Mouse (Mus musculus): ENCODE data around the gene Elovl2.
"Not testable (repeated sequence)": the region's sequence is repeated elsewhere in the genome, so short reads cannot be mapped to it uniquely, and the experiment has no call there.

Gene Elovl2

GRCm38 (mm10) chr13:41235181-41235580 lies 15.0 kb upstream of the Elovl2 start:
- no peak for DNase-seq (ENCODE audit: low spot score in 2 of 2)

- DNase-seq (ENCODE audit: low spot score in 2 of 2) = no peak
These were observed 13.0 kb upstream of the Elovl2 start for GRCm38 (mm10) chr13:41233241-41233640.

- DNase-seq (ENCODE audit: low spot score in 2 of 2) = no peak
These were observed 12.0 kb upstream of the Elovl2 start for GRCm38 (mm10) chr13:41232209-41232608.

GRCm38 (mm10) chr13:41231389-41231983 lies 11.3 kb upstream of the Elovl2 start:
- no peak for DNase-seq (ENCODE audit: low spot score in 2 of 2)

- no peak for DNase-seq (ENCODE audit: low spot score in 2 of 2)
These were observed 10.1 kb upstream of the Elovl2 start for GRCm38 (mm10) chr13:41230256-41230655.

- no peak for DNase-seq (ENCODE audit: low spot score in 2 of 2)
These were observed 7.9 kb upstream of the Elovl2 start for GRCm38 (mm10) chr13:41228060-41228459.

GRCm38 (mm10) chr13:41226513-41226912 lies 6.3 kb upstream of the Elovl2 start:
- no peak for DNase-seq (ENCODE audit: low spot score in 2 of 2)

GRCm38 (mm10) chr13:41219687-41220303 lies 410 bp downstream of the Elovl2 start:
- DNase-seq (ENCODE audit: low spot score in 2 of 2) = peak; percentile 5 to 21

GRCm38 (mm10) chr13:41219056-41219455 lies 1.1 kb downstream of the Elovl2 start:
- DNase-seq (ENCODE audit: low spot score in 2 of 2) = no peak

- no peak for DNase-seq (ENCODE audit: low spot score in 2 of 2)
These were observed 4.0 kb downstream of the Elovl2 start for GRCm38 (mm10) chr13:41216236-41216635.

- DNase-seq (ENCODE audit: low spot score in 2 of 2) = no peak
These were observed 4.5 kb downstream of the Elovl2 start for GRCm38 (mm10) chr13:41215669-41216068.

GRCm38 (mm10) chr13:41212558-41213322 lies 7.5 kb downstream of the Elovl2 start:
- DNase-seq (ENCODE audit: low spot score in 2 of 2) = no peak

- DNase-seq (ENCODE audit: low spot score in 2 of 2) = no peak
These were observed 8.9 kb downstream of the Elovl2 start for GRCm38 (mm10) chr13:41211276-41211675.

GRCm38 (mm10) chr13:41206241-41206640 lies 14.0 kb downstream of the Elovl2 start:
- DNase-seq (ENCODE audit: low spot score in 2 of 2) = no peak

- not testable (repeated sequence) for DNase-seq (ENCODE audit: low spot score in 2 of 2)
These were observed 14.6 kb downstream of the Elovl2 start for GRCm38 (mm10) chr13:41205568-41205967.

GRCm38 (mm10) chr13:41203691-41204090 lies 16.5 kb downstream of the Elovl2 start:
- no peak for DNase-seq (ENCODE audit: low spot score in 2 of 2)

- DNase-seq (ENCODE audit: low spot score in 2 of 2) = no peak
These were observed 16.9 kb downstream of the Elovl2 start for GRCm38 (mm10) chr13:41203289-41203688.

GRCm38 (mm10) chr13:41200861-41201260 lies 19.3 kb downstream of the Elovl2 start:
- no peak for DNase-seq (ENCODE audit: low spot score in 2 of 2)

- no peak for DNase-seq (ENCODE audit: low spot score in 2 of 2)
These were observed 24.4 kb downstream of the Elovl2 start for GRCm38 (mm10) chr13:41195640-41196333.

GRCm38 (mm10) chr13:41187886-41188285 lies 32.3 kb downstream of the Elovl2 start:
- no peak for DNase-seq (ENCODE audit: low spot score in 2 of 2)

- DNase-seq (ENCODE audit: low spot score in 2 of 2) = no peak
These were observed 61.8 kb downstream of the Elovl2 start for GRCm38 (mm10) chr13:41158426-41158825.

GRCm38 (mm10) chr13:41153146-41153545 lies 67.1 kb downstream of the Elovl2 start:
- no peak for DNase-seq (ENCODE audit: low spot score in 2 of 2)
